Mouse (Mus musculus) bone marrow macrophage, adult 2 months (primary cell): ENCODE data around the gene Ttyh3.

Experiments
- CTCF ChIP-seq: IDR thresholded peaks from 2 replicates; pipeline ENCODE4 v1.5.1; 2012; ENCODE audit warnings: low read depth, mild to moderate bottlenecking, low read length, moderate library complexity
- POLR2A ChIP-seq: IDR thresholded peaks from 2 replicates; pipeline ENCODE4 v1.6.1; 2012; ENCODE audit warnings: mild to moderate bottlenecking, low read depth, low read length, borderline replicate concordance

GRCm38 (mm10) chr5:140677137-140677536 is 28.3 kb upstream of the Ttyh3 start:
- TF ChIP-seq CTCF (no peak), POLR2A (no peak)
